Mouse (Mus musculus) kidney, embryonic 16.5 days (tissue): ENCODE measurements at regions not wholly inside any gene's neighbourhood (a gene's known extent, or its start where the extent isn't known, plus 50 kb on each side); places are given as distances from the start of the nearest gene placed in this dataset.

Experiments
- ATAC-seq: fragments of 200-750 bp; cut with Nextera tagmentation; 2 replicates; pipeline ENCODE4 v1.8.0; 2017; ENCODE audit warnings: moderate TSS enrichment; ENCODE audit not compliant: low FRiP score, low TSS enrichment
- H3K27ac ChIP-seq: fragments of 300-500 bp; sonication (generic); 2 replicates; pipeline ENCODE4 v1.5.1; 2014; ENCODE audit warnings: low read length
- H3K27me3 ChIP-seq: fragments of 300-500 bp; sonication (generic); 2 replicates; pipeline ENCODE4 v1.6.1; 2014; ENCODE audit warnings: low read length, control low read depth, mixed read lengths; ENCODE audit not compliant: insufficient read depth
- H3K36me3 ChIP-seq: fragments of 300-500 bp; sonication (generic); 2 replicates; pipeline ENCODE4 v1.6.1; 2014; ENCODE audit warnings: low read length, control low read depth, mixed read lengths; ENCODE audit not compliant: insufficient read depth
- H3K4me1 ChIP-seq: fragments of 300-500 bp; sonication (generic); 2 replicates; pipeline ENCODE4 v1.6.1; 2014; ENCODE audit warnings: low read length, control low read depth, mixed read lengths; ENCODE audit not compliant: insufficient read depth
- H3K4me2 ChIP-seq: fragments of 300-500 bp; sonication (generic); replicated peaks from 2 replicates; pipeline ENCODE4 v1.6.1; 2014; ENCODE audit warnings: low read depth, low read length
- H3K4me3 ChIP-seq: fragments of 300-500 bp; sonication (generic); 2 replicates; pipeline ENCODE4 v1.5.1; 2014; ENCODE audit warnings: mild to moderate bottlenecking, low read length
- H3K9ac ChIP-seq: fragments of 300-500 bp; sonication (generic); replicated peaks from 2 replicates; pipeline ENCODE4 v1.6.1; 2014; ENCODE audit warnings: low read length
- H3K9me3 ChIP-seq: fragments of 300-500 bp; sonication (generic); 2 replicates; pipeline ENCODE4 v1.6.1; 2016; ENCODE audit warnings: low read length, control low read depth
- WGBS: fragments of 180-500 bp; shearing (Covaris S2); extraction: QIAGEN DNeasy Blood & Tissue Kit; methylation state at CpG from one replicate; pipeline ENCODE4 v1.1.7; 2014; 5-methylcytosine and 5-hydroxymethylcytosine counted together

GRCm38 (mm10) chr4:131386961-131387360 is 442.8 kb downstream of the Matn1 start:
- 74% methylated on average over 10 of the region's 10 CpGs for WGBS
- peaks cover 5% of the 10 kb centered on the region for H3K4me1 ChIP-seq
- no peak overlapping the region for H3K27ac ChIP-seq
- H3K4me3 ChIP-seq: no peak overlapping the region
- H3K9me3 ChIP-seq: peaks cover 6% of the 10 kb centered on the region; the same call in 1 of the 2 replicates
- no peaks in the 10 kb centered on the region for H3K36me3 ChIP-seq
- H3K27me3 ChIP-seq: no peaks in the 10 kb centered on the region
- no peak overlapping the region for H3K9ac ChIP-seq
- no peak for ATAC-seq
- no peak overlapping the region for H3K4me2 ChIP-seq

DNA sequence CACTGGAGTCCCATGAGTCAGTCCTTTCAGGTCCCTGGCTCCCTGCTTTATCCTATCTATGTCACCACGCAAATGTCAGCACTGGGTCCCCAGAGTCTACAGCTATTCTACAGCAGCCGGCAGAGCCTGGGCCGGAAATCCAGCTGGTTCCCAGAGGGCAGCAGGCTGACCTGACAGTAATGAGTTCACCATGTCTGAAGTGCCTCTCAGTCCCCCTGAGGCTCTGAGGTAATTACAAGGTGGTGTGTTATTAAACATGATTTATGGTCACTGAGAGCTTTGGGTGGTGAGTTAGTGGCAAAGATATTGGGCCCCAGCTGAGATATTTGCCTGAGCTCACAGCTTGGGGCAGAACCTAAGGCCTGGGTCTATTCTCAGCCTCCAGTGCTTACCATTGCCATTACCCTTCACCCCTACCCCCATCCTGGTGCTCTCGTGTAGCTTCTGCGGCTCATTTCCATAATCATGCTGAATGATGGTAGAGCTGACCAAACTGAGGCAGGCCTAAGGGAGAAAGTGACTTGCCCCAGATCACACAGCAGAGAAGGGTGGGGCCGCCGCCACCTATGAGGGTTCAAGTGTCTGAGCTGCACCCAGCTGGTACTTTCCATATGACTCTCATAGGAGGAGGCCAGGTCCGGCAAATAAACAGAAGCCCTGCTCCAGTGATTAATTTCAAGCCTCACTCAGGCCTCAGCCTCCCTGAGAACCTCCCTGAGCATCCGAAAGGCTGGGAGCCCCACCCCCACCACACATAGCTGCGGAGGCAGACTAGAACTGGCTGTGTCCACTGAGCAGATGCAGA is 446.8 kb downstream of the Ptpru start:
- WGBS: 27% methylated on average over 10 of the region's 10 CpGs
- H3K27me3 ChIP-seq: no peaks in the 10 kb centered on the region
- H3K9ac ChIP-seq: no peak overlapping the region
- H3K4me3 ChIP-seq: no peak overlapping the region
- no peak overlapping the region for H3K27ac ChIP-seq
- no peak overlapping the region for H3K4me2 ChIP-seq
- ATAC-seq: peak; percentile 54
- H3K4me1 ChIP-seq: peaks cover 11% of the 10 kb centered on the region
- peaks cover 6% of the 10 kb centered on the region; the same call in 1 of the 2 replicates for H3K9me3 ChIP-seq
- H3K36me3 ChIP-seq: no peaks in the 10 kb centered on the region

- H3K4me2 ChIP-seq: no peak overlapping the region
- ATAC-seq: no peak
- H3K4me3 ChIP-seq: no peak overlapping the region
- no peak overlapping the region for H3K9ac ChIP-seq
- WGBS: 81% methylated on average over 3 of the region's 3 CpGs
- H3K36me3 ChIP-seq: no peaks in the 10 kb centered on the region
- H3K27me3 ChIP-seq: no peaks in the 10 kb centered on the region
- H3K9me3 ChIP-seq: peaks cover 6% of the 10 kb centered on the region; the same call in 1 of the 2 replicates
- peaks cover 11% of the 10 kb centered on the region for H3K4me1 ChIP-seq
- H3K27ac ChIP-seq: no peak overlapping the region
Observed at GRCm38 (mm10) chr4:131391924-131392297, 446.2 kb downstream of the Ptpru start.

DNA sequence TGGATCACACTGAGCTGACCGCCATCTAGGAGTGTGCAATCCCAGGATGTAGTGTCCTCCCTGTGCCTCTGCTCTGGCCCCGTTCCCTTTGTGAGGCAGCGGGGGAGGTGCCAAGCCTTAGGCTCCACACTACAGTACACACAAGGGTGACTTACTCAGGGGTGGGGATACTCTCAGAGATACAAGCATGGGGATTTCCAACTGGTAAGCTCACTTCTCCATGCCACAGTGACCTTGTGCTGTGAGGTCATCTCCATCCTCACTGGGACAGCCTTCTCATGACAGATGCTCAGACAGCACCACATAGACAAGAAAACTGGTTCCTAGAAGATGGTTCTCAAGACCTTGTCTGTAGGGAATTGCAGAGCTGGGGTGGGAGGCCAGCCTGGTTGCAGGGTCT is 445.6 kb downstream of the Ptpru start:
- no peak overlapping the region for H3K9ac ChIP-seq
- H3K36me3 ChIP-seq: no peaks in the 10 kb centered on the region
- 64% methylated on average over 3 of the region's 3 CpGs for WGBS
- H3K27me3 ChIP-seq: no peaks in the 10 kb centered on the region
- H3K4me1 ChIP-seq: peaks cover 11% of the 10 kb centered on the region
- H3K4me2 ChIP-seq: no peak overlapping the region
- H3K4me3 ChIP-seq: no peak overlapping the region
- H3K9me3 ChIP-seq: peaks cover 3% of the 10 kb centered on the region; the same call in 1 of the 2 replicates
- ATAC-seq: no peak
- no peak overlapping the region for H3K27ac ChIP-seq

DNA sequence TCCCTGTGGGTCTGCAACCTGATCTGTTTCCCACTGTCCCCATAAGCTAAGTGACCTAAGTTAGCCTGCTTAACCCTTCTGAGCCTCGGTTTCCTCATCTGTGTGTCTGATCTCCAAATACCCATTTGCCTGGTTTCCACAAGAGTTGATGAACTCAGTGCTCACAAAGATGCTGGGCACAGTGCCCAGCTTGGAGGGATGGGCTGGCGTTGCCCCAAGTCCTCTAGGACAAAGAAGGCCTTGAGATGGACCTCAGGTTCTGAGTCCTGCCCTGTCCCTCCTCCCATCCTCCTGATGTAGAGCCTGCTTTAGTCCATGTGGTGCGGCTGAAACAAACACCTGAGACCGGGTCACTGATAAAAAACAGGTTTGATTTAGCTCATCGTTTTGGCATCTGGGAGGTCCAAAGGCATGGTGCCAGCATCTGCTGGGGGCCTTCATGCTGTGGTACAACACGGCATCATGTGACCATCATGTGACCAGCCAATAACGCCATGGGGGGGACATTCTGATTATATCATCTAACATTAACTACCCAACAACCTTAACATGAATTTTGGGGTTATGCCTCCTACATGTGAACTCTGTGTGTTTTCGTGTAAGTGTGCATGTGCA is 441.8 kb downstream of the Ptpru start:
- Histone ChIP-seq H3K9ac (no peak overlapping the region), H3K4me1 (0 out of 2 replicates have a peak, but pooled peaks cover 5% of the 10 kb centered on the region), H3K9me3 (no peaks in the 10 kb centered on the region), H3K36me3 (no peaks in the 10 kb centered on the region), H3K27me3 (no peaks in the 10 kb centered on the region), H3K27ac (no peak overlapping the region), H3K4me3 (no peak overlapping the region), H3K4me2 (no peak overlapping the region)
- ATAC-seq: no peak
- 88% methylated on average over 8 of the region's 8 CpGs for WGBS

DNA sequence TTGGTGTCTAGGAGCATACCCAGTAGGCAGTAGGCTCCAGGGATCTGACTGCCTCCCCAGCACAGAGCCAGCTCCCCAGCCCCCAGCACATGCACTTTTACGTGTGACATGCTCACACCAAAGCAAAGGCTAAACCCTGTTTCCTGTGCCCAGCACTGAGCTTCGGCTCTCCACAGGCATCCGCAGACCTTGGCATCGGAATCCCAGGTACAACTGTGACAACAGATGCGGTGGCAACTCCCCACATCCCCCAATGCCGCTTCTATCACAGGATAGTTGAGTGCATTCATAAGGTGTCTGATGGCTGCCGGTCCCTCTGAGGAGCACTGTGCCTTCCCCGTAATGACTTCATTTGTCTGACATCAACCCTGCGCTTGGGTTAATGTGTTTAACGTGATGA is 440.9 kb downstream of the Ptpru start:
- no peak overlapping the region for H3K4me2 ChIP-seq
- H3K36me3 ChIP-seq: no peaks in the 10 kb centered on the region
- ATAC-seq: no peak
- H3K4me1 ChIP-seq: 0 out of 2 replicates have a peak, but pooled peaks cover 5% of the 10 kb centered on the region
- no peak overlapping the region for H3K27ac ChIP-seq
- H3K27me3 ChIP-seq: no peaks in the 10 kb centered on the region
- H3K9me3 ChIP-seq: no peaks in the 10 kb centered on the region
- no peak overlapping the region for H3K4me3 ChIP-seq
- 89% methylated on average over 10 of the region's 10 CpGs for WGBS
- H3K9ac ChIP-seq: no peak overlapping the region

DNA sequence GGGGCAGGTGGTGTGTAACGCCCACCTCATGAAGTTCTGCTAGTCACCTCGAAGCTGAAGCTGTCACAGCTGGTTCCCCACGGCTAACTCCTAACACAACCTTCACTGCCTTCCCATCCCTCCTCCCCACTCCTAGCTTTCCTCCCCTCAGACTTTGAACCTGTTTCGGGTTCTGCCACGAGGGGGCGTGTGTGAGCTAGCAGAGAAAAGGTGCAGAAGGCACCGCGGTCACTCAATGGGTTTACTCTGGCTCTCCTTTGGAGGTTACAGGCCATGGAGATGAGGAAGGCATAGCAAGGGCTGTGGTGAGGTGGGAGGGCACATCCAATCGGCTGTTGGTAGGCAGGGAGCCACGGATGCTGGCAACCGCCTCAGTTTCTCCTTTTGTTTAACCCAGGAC is 437.3 kb downstream of the Ptpru start:
- H3K36me3 ChIP-seq: no peaks in the 10 kb centered on the region
- ATAC-seq: 0 out of 2 replicates have a peak, but pooled peaks have one; percentile 31
- H3K9me3 ChIP-seq: no peaks in the 10 kb centered on the region
- 21% methylated on average over 11 of the region's 11 CpGs for WGBS
- no peak overlapping the region for H3K4me2 ChIP-seq
- no peak overlapping the region for H3K27ac ChIP-seq
- no peak overlapping the region for H3K9ac ChIP-seq
- no peaks in the 10 kb centered on the region for H3K27me3 ChIP-seq
- H3K4me3 ChIP-seq: no peak overlapping the region
- peaks cover 6% of the 10 kb centered on the region; the same call in 1 of the 2 replicates for H3K4me1 ChIP-seq

- no peak for ATAC-seq
- Histone ChIP-seq H3K4me3 (no peak overlapping the region), H3K27ac (no peak overlapping the region), H3K9me3 (no peaks in the 10 kb centered on the region), H3K27me3 (no peaks in the 10 kb centered on the region), H3K9ac (no peak overlapping the region), H3K36me3 (no peaks in the 10 kb centered on the region), H3K4me1 (peaks cover 9% of the 10 kb centered on the region; the same call in 1 of the 2 replicates), H3K4me2 (no peak overlapping the region)
- 91% methylated on average over 6 of the region's 6 CpGs for WGBS
Observed at GRCm38 (mm10) chr4:131401255-131401654, 436.8 kb downstream of the Ptpru start.

- Histone ChIP-seq H3K27me3 (no peaks in the 10 kb centered on the region), H3K4me3 (no peak overlapping the region), H3K9me3 (no peaks in the 10 kb centered on the region), H3K4me2 (no peak overlapping the region), H3K9ac (no peak overlapping the region), H3K4me1 (peaks cover 22% of the 10 kb centered on the region), H3K27ac (no peak overlapping the region), H3K36me3 (no peaks in the 10 kb centered on the region)
- 48% methylated on average over 12 of the region's 12 CpGs for WGBS
- ATAC-seq: no peak
Observed at GRCm38 (mm10) chr4:131405376-131406017, 432.6 kb downstream of the Ptpru start.

- WGBS: 11% methylated on average over 3 of the region's 3 CpGs
- peaks cover 22% of the 10 kb centered on the region for H3K4me1 ChIP-seq
- no peak overlapping the region for H3K9ac ChIP-seq
- no peak overlapping the region for H3K27ac ChIP-seq
- ATAC-seq: no peak
- no peak overlapping the region for H3K4me3 ChIP-seq
- no peaks in the 10 kb centered on the region for H3K9me3 ChIP-seq
- no peaks in the 10 kb centered on the region for H3K36me3 ChIP-seq
- no peak overlapping the region for H3K4me2 ChIP-seq
- no peaks in the 10 kb centered on the region for H3K27me3 ChIP-seq
Observed at GRCm38 (mm10) chr4:131407464-131407863, 430.6 kb downstream of the Ptpru start.
